Mouse (Mus musculus): ENCODE measurements around the gene Gnl1. TPM values are rescaled to one million over a fixed set of nuclear protein-coding genes. Genes with fewer than 3 reads are reported as not detected.
"Not testable (repeated sequence)": the region's sequence is repeated elsewhere in the genome, so short reads cannot be mapped to it uniquely, and the experiment has no call there.

Gnl1 gene
- polyA plus RNA-seq (2015; fragmentation: Nextera tagmentation; extraction: Ambion mirVana), result 59.7 and 61.5 TPM in 2 replicates

DNA sequence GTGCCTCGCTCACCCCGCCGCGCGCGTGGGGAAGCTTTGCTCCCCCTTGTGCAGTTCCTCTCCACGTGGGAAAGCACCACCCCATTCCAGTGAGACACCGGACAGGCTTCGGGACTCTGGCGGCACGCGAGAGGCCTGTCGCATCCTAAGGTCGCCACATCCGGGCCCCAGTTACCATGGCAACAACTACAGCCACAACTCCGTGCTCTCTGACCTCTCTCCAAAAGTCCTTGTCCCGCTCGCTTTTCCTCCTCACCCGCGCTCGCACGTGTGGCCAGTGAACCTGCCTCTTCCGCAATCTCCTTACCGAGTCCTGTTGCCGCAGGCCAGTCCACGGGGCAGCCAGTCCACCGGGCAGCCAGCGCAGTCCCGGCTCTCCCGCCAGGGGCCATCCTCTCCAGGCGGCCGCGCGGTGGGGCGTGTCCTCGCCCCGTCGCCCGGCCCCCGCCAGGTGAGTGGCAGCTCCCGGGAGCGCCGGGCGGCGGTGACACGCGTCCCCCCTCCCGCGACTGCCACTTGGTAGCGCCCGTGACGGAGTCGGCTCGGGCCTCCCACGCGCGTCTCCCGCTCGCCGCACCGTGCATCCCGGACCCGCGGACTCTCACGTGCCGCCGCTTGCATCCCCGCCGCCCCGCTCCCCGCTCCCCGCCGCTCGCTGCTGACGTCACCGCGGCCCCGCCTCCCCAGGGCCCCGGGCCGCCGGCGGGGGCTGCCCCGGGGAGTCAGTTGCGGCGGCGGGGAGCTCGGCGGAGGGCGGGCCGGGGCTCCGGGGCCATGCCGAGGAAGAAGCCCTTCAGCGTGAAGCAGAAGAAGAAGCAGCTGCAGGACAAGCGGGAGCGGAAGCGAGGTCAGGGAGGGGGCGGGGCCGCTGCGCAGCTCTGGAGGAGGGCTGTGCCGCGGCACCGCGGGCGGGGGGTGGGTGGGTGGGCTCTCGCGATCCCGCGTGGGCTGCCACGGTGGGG lies at the start of gene Gnl1, which contains the start of gene Prr3:
Gene Gnl1, plus strand, starts transcription at position 451 of the 962 bp plus-strand sequence.
Gene Prr3, minus strand, starts transcription at position 836 of the 962 bp plus-strand sequence.
- peak within 1 kb of the TSS; percentile 74 for H3K9ac ChIP-seq
- H3K4me2 ChIP-seq (replicated peaks), result peak within 1 kb of the TSS; percentile 77
- under 1% methylated on average over 109 of the region's 109 CpGs for WGBS
- H3K4me3 ChIP-seq (replicated peaks), result peak within 1 kb of the TSS; percentile 96
- H3K27ac ChIP-seq (replicated peaks), result peak within 1 kb of the TSS; percentile 98
- H3K9me3 ChIP-seq (replicated peaks), result no peaks in the 10 kb centered on the region
- peaks cover 17% of the 10 kb centered on the region for H3K4me1 ChIP-seq
- peak; percentile 86 for ATAC-seq (ENCODE audit: insufficient number of reproducible peaks, low FRiP score, low TSS enrichment, low read depth)
- H3K27me3 ChIP-seq, result no peaks in the 10 kb centered on the region
- peaks cover 37% of the 10 kb centered on the region for H3K36me3 ChIP-seq

DNA sequence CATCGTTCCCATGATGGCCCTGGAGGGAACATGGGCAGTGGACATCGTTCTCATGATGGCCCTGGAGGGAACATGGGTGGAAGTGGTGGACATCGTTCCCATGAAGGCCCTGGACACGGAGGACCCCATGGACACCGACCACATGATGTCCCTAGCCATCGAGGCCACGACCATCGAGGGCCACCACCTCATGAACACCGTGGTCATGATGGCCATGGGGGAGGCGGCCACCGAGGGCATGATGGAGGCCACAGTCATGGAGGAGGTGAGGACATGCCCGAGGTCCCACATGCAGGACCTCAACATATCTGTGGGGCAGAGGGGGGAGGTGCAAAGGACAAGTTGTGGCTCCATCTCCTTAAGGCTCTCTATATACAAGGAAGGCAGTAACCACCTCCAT lies 49.0 kb upstream of the Gnl1 start:
- peaks cover 58% of the 10 kb centered on the region for H3K36me3 ChIP-seq
- H3K4me2 ChIP-seq (replicated peaks), result no peak overlapping the region
- no peaks in the 10 kb centered on the region for H3K4me1 ChIP-seq
- no peak overlapping the region for H3K4me3 ChIP-seq (replicated peaks)
- no peaks in the 10 kb centered on the region for H3K27me3 ChIP-seq
- H3K9ac ChIP-seq, result no peak overlapping the region
- no peak overlapping the region for H3K27ac ChIP-seq (replicated peaks)
- H3K9me3 ChIP-seq (replicated peaks), result no peaks in the 10 kb centered on the region
- ATAC-seq (ENCODE audit: insufficient number of reproducible peaks, low FRiP score, low TSS enrichment, low read depth), result peak; percentile 16; the same call in 1 of the 2 replicates
- whole genome bisulfite sequencing, result 96% methylated on average over 12 of the region's 12 CpGs

DNA sequence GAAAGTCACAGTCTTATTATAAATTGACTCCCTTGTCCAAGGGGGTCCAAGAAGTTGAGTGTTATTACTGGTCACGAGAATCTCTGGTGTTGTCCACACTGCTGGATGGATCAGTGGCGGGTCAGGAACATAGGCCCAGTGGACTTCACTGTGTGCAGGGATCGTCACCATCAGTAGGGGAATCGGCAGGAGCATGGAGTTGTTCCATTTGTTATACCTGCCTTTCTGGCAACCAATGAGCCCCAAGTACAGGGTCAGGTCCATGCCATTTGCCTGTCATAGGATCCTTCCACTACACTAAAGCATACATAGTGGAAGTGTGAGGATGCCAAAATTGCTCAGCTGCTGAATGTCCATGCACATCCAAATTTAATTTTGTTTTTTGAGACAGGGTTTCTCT lies 47.0 kb upstream of the Gnl1 start:
- Histone ChIP-seq H3K27ac (replicated peaks) (no peak overlapping the region), H3K9ac (no peak overlapping the region), H3K27me3 (no peaks in the 10 kb centered on the region), H3K36me3 (peaks cover 40% of the 10 kb centered on the region), H3K4me2 (replicated peaks) (no peak overlapping the region), H3K9me3 (replicated peaks) (no peaks in the 10 kb centered on the region), H3K4me1 (no peaks in the 10 kb centered on the region), H3K4me3 (replicated peaks) (no peak overlapping the region)
- WGBS, result 84% methylated on average over 4 of the region's 4 CpGs
- no peak for ATAC-seq (ENCODE audit: insufficient number of reproducible peaks, low FRiP score, low TSS enrichment, low read depth)

DNA sequence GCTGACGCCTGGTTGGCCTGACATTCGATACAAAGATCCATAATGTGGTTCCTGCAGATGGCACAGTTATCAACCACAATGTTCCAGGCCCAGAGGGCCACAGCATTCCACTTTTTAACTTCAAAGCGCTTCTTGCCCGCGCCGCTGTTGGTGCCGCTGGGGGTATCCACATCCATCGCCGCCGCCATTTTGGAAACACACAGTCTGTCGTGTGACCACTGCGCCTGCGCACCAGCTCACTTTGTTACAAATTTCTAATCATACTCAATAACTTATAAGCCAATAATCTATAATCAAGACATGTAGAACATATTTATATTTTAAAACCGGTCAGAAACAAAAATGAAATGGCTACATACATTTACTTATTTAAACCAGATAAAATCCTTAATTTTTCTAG lies 43.9 kb upstream of the Gnl1 start:
- H3K36me3 ChIP-seq; H3K4me1 ChIP-seq; H3K27ac ChIP-seq (replicated peaks); ATAC-seq (ENCODE audit: insufficient number of reproducible peaks, low FRiP score, low TSS enrichment, low read depth); H3K4me3 ChIP-seq (replicated peaks); H3K4me2 ChIP-seq (replicated peaks); H3K9me3 ChIP-seq (replicated peaks); H3K27me3 ChIP-seq; H3K9ac ChIP-seq: not testable (repeated sequence)
- WGBS, result 80% methylated on average over 14 of the region's 14 CpGs

DNA sequence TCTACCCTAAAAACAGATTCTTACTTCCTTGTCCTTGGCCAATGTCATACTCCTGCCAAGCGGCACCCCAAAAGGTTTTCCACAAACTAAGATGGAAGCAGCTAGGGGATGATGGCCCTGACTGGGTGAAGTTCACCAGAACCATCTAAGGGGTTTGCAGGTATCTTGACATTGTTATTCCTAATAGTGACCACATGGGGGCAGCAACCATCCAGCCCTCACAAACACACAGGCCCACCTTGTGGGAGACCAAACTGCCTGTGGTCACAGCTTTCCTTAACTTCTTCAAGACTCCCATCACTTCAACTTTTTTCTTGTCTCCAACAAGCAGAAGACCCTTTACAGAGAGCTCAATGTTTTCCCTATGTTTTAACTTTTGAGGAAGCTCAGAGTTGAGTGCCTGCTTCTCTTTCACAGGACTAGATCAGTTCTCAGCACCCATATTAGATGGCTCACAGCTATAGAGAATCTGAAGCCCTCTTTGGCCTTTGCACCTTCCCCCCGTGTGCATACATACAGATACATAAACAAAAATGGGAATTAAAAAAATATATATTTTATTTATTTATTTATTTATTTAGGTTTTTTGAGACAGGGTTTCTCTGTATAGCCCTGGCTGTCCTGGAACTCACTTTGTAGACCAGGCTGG lies 41.8 kb upstream of the Gnl1 start:
- Histone ChIP-seq H3K4me1 (no peaks in the 10 kb centered on the region), H3K27ac (replicated peaks) (no peak overlapping the region), H3K9me3 (replicated peaks) (no peaks in the 10 kb centered on the region), H3K36me3 (no peaks in the 10 kb centered on the region), H3K27me3 (no peaks in the 10 kb centered on the region), H3K4me3 (replicated peaks) (no peak overlapping the region), H3K4me2 (replicated peaks) (no peak overlapping the region), H3K9ac (no peak overlapping the region)
- no peak for ATAC-seq (ENCODE audit: insufficient number of reproducible peaks, low FRiP score, low TSS enrichment, low read depth)
- 45% methylated on average over 2 of the region's 2 CpGs for WGBS

DNA sequence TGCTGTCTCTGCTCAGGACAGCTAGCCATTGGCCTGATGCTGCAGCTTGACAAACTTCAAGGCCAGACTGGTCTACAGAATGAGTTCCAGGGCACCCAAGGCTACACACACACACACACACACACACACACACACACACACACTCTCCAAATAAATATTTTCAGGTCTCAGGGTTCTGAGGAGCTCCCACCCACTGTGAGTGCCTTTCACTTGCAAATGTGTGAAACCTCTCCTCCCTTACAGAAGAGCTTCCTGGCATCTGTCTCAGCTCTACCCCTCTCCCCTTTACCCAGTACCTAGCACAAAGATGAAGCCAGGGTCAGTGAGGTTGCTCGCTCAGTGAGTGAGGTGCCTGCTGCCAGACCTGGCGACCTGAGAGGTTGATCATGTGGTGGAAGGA lies 40.5 kb upstream of the Gnl1 start:
- no peaks in the 10 kb centered on the region for H3K4me1 ChIP-seq
- H3K9me3 ChIP-seq (replicated peaks), result no peaks in the 10 kb centered on the region
- no peak overlapping the region for H3K27ac ChIP-seq (replicated peaks)
- H3K9ac ChIP-seq, result no peak overlapping the region
- H3K36me3 ChIP-seq, result no peaks in the 10 kb centered on the region
- no peak overlapping the region for H3K4me2 ChIP-seq (replicated peaks)
- no peak for ATAC-seq (ENCODE audit: insufficient number of reproducible peaks, low FRiP score, low TSS enrichment, low read depth)
- 39% methylated on average over 2 of the region's 2 CpGs for WGBS
- H3K27me3 ChIP-seq, result no peaks in the 10 kb centered on the region
- H3K4me3 ChIP-seq (replicated peaks), result no peak overlapping the region

DNA sequence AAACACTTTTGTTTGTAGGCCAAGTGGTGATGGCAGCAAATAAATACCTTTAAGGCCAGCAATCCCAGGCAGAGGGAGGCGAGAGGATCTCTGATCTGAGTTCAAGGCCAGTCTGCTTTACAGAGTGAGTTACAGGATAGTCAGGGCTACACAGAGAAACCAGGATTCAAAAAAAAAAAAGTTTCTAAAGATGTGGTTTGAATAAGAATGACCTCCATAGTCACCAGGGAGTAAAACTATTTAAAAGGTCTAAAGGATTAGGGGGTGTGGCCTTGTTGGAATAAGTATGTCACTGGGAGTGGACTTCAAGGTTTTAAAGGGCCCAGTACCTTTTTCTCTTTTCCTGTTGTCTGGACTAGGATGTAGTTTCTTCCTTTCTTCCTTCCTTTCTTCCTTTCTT lies 39.7 kb upstream of the Gnl1 start:
- WGBS, result 53% methylated on average over 1 of the region's 1 CpGs
- H3K4me1 ChIP-seq, result no peaks in the 10 kb centered on the region
- no peaks in the 10 kb centered on the region for H3K27me3 ChIP-seq
- no peak overlapping the region for H3K9ac ChIP-seq
- H3K36me3 ChIP-seq, result no peaks in the 10 kb centered on the region
- ATAC-seq (ENCODE audit: insufficient number of reproducible peaks, low FRiP score, low TSS enrichment, low read depth), result no peak
- H3K27ac ChIP-seq (replicated peaks), result no peak overlapping the region
- no peak overlapping the region for H3K4me3 ChIP-seq (replicated peaks)
- no peaks in the 10 kb centered on the region for H3K9me3 ChIP-seq (replicated peaks)
- no peak overlapping the region for H3K4me2 ChIP-seq (replicated peaks)

DNA sequence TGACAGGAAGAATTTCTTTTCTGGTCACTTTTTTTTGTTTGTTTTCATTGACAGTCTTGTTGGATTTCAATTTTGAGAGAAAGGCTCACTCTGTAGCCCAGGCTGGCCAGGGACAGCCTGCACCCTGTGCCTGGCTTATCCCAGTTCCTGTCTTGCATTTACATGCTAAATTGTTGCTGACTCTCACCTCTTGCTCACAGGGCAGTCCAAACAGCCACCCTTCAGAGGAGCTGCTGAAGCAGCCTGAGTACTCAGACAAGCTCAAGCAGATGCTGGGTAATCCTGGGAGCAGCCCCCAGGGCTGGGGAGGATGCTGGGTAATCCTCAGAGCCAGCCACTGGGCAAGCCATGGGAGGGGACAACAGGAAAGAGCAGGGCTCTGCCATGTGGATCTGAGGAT lies 28.7 kb upstream of the Gnl1 start:
- not testable (repeated sequence) for H3K27me3 ChIP-seq; H3K9ac ChIP-seq; H3K4me2 ChIP-seq (replicated peaks); H3K4me1 ChIP-seq; H3K36me3 ChIP-seq; H3K4me3 ChIP-seq (replicated peaks); H3K9me3 ChIP-seq (replicated peaks); H3K27ac ChIP-seq (replicated peaks); ATAC-seq (ENCODE audit: insufficient number of reproducible peaks, low FRiP score, low TSS enrichment, low read depth)

DNA sequence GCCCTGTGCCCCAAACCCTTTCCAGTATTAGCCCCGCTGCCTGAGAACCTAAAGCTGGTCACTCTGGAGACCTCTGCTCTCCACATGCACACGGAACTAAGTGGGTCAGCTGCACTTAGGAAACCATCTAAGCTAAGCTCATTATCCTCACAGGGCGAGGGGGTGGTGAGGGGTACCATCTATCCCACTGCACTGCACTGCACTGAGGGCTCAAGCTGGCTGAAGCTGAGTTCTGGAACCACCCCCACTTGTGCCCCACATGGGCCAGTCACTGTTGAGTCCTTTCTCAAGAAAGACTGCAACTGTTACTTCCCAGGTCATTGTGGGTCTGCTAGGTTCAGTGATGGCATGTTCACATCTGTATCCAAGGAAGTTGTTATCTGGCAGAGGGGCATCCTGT lies 27.1 kb upstream of the Gnl1 start:
- ATAC-seq (ENCODE audit: insufficient number of reproducible peaks, low FRiP score, low TSS enrichment, low read depth); H3K9ac ChIP-seq; H3K27me3 ChIP-seq; H3K4me2 ChIP-seq (replicated peaks); H3K4me1 ChIP-seq; H3K4me3 ChIP-seq (replicated peaks); H3K9me3 ChIP-seq (replicated peaks); H3K27ac ChIP-seq (replicated peaks): not testable (repeated sequence)
- WGBS, result 87% methylated on average over 2 of the region's 3 CpGs
- peaks cover 22% of the 10 kb centered on the region for H3K36me3 ChIP-seq

DNA sequence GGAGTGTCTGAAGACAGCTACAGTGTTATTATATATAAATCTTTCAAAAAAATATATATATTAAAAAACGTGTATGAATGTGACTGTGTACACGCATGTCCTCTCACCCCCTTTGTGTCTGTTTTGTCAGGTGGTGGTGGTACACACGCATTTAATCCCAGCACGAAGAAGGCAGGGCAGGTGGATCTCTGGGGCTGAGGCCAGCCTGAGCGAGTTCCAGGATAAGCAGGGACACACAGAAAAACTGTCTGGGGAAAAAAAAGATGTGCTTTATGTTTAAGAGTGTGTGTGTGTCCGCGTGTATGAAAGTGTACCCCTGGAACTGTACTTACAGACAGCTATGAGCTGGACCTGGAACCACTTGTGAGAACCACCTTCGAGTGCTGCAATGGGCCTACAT lies 25.0 kb upstream of the Gnl1 start:
- Histone ChIP-seq H3K27ac (replicated peaks) (no peak overlapping the region), H3K4me1 (no peaks in the 10 kb centered on the region), H3K9me3 (replicated peaks) (no peaks in the 10 kb centered on the region), H3K36me3 (peaks cover 43% of the 10 kb centered on the region), H3K4me2 (replicated peaks) (no peak overlapping the region), H3K9ac (no peak overlapping the region), H3K27me3 (no peaks in the 10 kb centered on the region), H3K4me3 (replicated peaks) (no peak overlapping the region)
- WGBS, result 75% methylated on average over 8 of the region's 8 CpGs
- ATAC-seq (ENCODE audit: insufficient number of reproducible peaks, low FRiP score, low TSS enrichment, low read depth), result no peak

DNA sequence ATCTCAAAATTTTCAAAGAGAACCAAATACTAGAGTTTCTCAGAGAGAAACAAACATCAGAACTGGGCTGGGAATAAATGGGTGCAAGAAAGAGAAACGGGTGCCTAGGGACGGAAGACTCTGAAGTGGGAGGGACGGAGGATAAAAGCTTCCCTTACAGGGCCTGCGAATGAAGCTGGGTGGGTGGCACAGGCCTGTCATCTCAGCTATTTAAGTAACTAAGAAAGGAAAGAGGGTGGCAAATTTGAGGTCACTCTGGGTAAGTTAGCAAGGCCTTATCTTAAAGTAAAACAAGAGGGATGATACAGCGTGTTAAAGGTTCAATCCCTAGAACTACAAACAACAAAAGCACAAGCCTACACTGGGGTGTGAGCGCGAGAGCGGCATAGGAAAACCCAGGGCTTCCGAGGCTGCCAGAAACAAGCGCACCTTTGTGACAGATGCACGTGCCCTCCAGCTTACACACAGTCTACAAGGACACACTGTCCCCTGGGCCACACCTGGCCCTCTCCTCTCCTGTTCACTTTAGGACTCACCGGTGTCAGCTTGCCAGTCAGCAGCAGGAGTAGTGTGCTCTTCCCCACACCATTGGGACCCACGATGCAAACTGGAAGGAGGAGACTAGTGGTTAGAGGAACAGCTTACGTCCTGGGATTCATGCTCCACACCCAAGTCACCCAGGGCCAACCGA lies 21.0 kb upstream of the Gnl1 start:
- ATAC-seq (ENCODE audit: insufficient number of reproducible peaks, low FRiP score, low TSS enrichment, low read depth), result no peak
- WGBS, result 95% methylated on average over 15 of the region's 15 CpGs

More for the DNA sequence above, 21.0 kb upstream of the Gnl1 start:
- Histone ChIP-seq H3K4me2 (replicated peaks) (no peak overlapping the region), H3K27ac (replicated peaks) (no peak overlapping the region), H3K9me3 (replicated peaks) (no peaks in the 10 kb centered on the region), H3K9ac (no peak overlapping the region), H3K4me3 (replicated peaks) (no peak overlapping the region), H3K27me3 (no peaks in the 10 kb centered on the region), H3K4me1 (no peaks in the 10 kb centered on the region), H3K36me3 (peaks cover 82% of the 10 kb centered on the region)

All from embryonic facial prominence, embryonic 15.5 days (tissue).